Mouse (Mus musculus) heart, adult 2 months (tissue): ENCODE results near the gene Slc46a2.

ENCODE experiments used
- CTCF ChIP-seq: fragments of 200-600 bp; IDR thresholded peaks from 2 replicates; pipeline ENCODE4 v1.8.1; 2022; ENCODE audit warnings: antibody characterized with exemption, mild to moderate bottlenecking, moderate library complexity
- EP300 ChIP-seq: fragments of 200-500 bp; IDR thresholded peaks from 2 replicates; pipeline ENCODE4 v1.6.1; 2011; ENCODE audit warnings: low read depth, low read length, control low read depth; ENCODE audit not compliant: insufficient read depth
- POLR2A ChIP-seq: fragments of 200-500 bp; IDR thresholded peaks from 2 replicates; pipeline ENCODE4 v1.6.1; 2011; ENCODE audit warnings: mild to moderate bottlenecking, low read depth, low read length, control low read depth; ENCODE audit not compliant: insufficient read depth

DNA sequence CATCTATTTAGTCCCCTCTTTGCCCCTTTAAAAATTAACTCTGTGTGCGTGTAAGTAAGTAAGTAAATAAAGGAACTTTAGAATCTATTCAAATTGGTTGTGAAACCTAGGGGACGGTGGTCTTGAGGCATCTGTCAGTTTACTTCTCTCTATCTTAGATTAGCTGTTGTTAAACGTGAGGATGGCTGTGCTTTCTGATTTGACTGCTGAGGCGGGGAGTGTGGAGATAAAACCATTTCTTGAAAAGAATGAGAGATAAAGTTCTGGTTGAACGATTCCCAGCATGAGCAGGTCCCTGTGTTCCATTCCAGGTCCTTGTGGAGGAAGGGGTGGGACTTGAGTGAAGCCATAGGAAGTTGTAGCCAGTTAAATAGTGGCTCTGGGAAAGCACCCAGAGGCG is 41.6 kb downstream of the Slc46a2 start:
- no peak for TF ChIP-seq CTCF
- no peak for TF ChIP-seq POLR2A
- no peak for TF ChIP-seq EP300
